Mouse (Mus musculus) lung, embryonic 14.5 days (tissue): ENCODE data around the gene Trmt13. TPM values are rescaled to one million over a fixed set of nuclear protein-coding genes. Genes with fewer than 3 reads are reported as not detected.

Source experiments
- ATAC-seq: fragments of 200-750 bp; cut with Nextera tagmentation; 2 replicates; pipeline ENCODE4 v1.8.0; 2017; ENCODE audit warnings: mild to moderate bottlenecking, moderate TSS enrichment, moderate library complexity; ENCODE audit not compliant: insufficient read depth
- DNase-seq: peaks from one replicate; pipeline ENCODE4 v3.0.0-alpha.2; 2015
- H3K27ac ChIP-seq: fragments of 300-500 bp; sonication (generic); 2 replicates; pipeline ENCODE4 v1.5.1; 2014; ENCODE audit warnings: low read depth, mild to moderate bottlenecking, moderate library complexity
- H3K27me3 ChIP-seq: fragments of 300-500 bp; sonication (generic); 2 replicates; pipeline ENCODE4 v1.6.1; 2014; ENCODE audit warnings: low read length, control low read depth; ENCODE audit not compliant: insufficient read depth
- H3K36me3 ChIP-seq: fragments of 300-500 bp; sonication (generic); 2 replicates; pipeline ENCODE4 v1.6.1; 2014; ENCODE audit warnings: control low read depth; ENCODE audit not compliant: insufficient read depth
- H3K4me1 ChIP-seq: fragments of 300-500 bp; sonication (generic); 2 replicates; pipeline ENCODE4 v1.6.1; 2014; ENCODE audit warnings: antibody characterized with exemption, control low read depth; ENCODE audit not compliant: insufficient read depth
- H3K4me2 ChIP-seq: fragments of 300-500 bp; sonication (generic); 2 replicates; pipeline ENCODE4 v1.6.1; 2014; ENCODE audit warnings: mild to moderate bottlenecking
- H3K4me3 ChIP-seq: fragments of 300-500 bp; sonication (generic); 2 replicates; pipeline ENCODE4 v1.5.1; 2014; ENCODE audit warnings: low read depth, low read length
- H3K9ac ChIP-seq: fragments of 300-500 bp; sonication (generic); 2 replicates; pipeline ENCODE4 v1.6.1; 2014
- H3K9me3 ChIP-seq: fragments of 300-500 bp; sonication (generic); 2 replicates; pipeline ENCODE4 v1.6.1; 2016; ENCODE audit warnings: low read depth, low read length, control low read depth
- CTCF ChIP-seq: IDR thresholded peaks from 2 replicates; pipeline ENCODE4 v1.5.1; 2016; ENCODE audit warnings: antibody characterized with exemption, low read depth
- WGBS: fragments of 180-500 bp; shearing (Covaris S2); extraction: QIAGEN DNeasy Blood & Tissue Kit; methylation state at CpG from one replicate; pipeline ENCODE4 v1.1.7; 2014; 5-methylcytosine and 5-hydroxymethylcytosine counted together
- polyA plus RNA-seq: library from polyadenylated mRNA; unstranded; fragments of >200 nt; fragmentation: Nextera tagmentation; extraction: Ambion mirVana; gene quantifications from 2 replicates; pipeline ENCODE4 v1.2.1, GENCODE M21; 2014

The Trmt13 gene
- polyA plus RNA-seq, 1 experiment from 2014 or later = 24.8 TPM

- Histone ChIP-seq H3K27ac (no peak overlapping the region), H3K9ac (no peak overlapping the region), H3K4me2 (no peak overlapping the region), H3K27me3 (no peaks in the 10 kb centered on the region), H3K4me3 (no peak overlapping the region), H3K9me3 (no peaks in the 10 kb centered on the region), H3K4me1 (no peaks in the 10 kb centered on the region), H3K36me3 (peaks cover 87% of the 10 kb centered on the region)
- DNase-seq (no peak), ATAC-seq (no peak)
- TF ChIP-seq CTCF = no peak
- WGBS = 88% methylated on average over 2 of the region's 2 CpGs
Measured at GRCm38 (mm10) chr3:116642373-116642772, 28.0 kb upstream of the Trmt13 start.

DNA sequence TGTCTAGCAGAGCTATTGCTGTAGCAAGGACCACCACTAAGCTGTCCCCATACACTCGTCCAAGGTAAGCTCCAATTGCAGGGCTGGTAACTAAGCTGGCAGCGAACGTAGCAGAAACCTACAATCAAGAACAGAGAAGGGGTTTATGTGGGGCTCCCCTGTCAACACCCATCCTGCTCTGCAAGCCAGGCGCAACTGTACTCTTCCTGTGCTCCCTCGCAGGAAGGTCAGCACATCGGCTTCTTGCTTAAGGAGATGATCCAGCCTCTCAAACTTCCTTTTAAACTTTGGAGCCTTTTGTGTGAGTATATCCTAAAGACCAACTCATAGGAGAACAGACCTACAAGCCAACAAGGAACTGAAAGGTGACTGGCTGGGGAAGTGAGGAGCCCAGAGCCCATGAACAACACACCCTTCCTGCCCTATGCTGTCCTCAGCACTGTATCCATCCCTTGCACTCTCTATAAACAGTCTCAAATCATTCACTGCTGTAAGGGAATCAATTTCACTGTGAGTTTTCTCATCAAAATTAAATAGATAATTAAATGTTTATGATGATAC, 27.5 kb upstream of the Trmt13 start:
- H3K27me3 ChIP-seq = no peaks in the 10 kb centered on the region
- DNase-seq (no peak), ATAC-seq (no peak)
- H3K4me2 ChIP-seq = no peak overlapping the region
- WGBS = 93% methylated on average over 6 of the region's 6 CpGs
- no peak overlapping the region for H3K4me3 ChIP-seq
- peaks cover 87% of the 10 kb centered on the region for H3K36me3 ChIP-seq
- H3K9ac ChIP-seq = no peak overlapping the region
- no peaks in the 10 kb centered on the region for H3K4me1 ChIP-seq
- H3K9me3 ChIP-seq = no peaks in the 10 kb centered on the region
- no peak for TF ChIP-seq CTCF
- H3K27ac ChIP-seq = no peak overlapping the region

- Histone ChIP-seq H3K9me3 (no peaks in the 10 kb centered on the region), H3K27ac (no peak overlapping the region), H3K4me3 (no peak overlapping the region), H3K36me3 (peaks cover 86% of the 10 kb centered on the region), H3K9ac (no peak overlapping the region), H3K4me2 (no peak overlapping the region), H3K4me1 (no peaks in the 10 kb centered on the region), H3K27me3 (no peaks in the 10 kb centered on the region)
- no peak for TF ChIP-seq CTCF
- no peak for ATAC-seq
- no peak for DNase-seq
- WGBS = 89% methylated on average over 1 of the region's 1 CpGs
Measured at GRCm38 (mm10) chr3:116640024-116640423, 25.6 kb upstream of the Trmt13 start.

GRCm38 (mm10) chr3:116638572-116638971, 24.2 kb upstream of the Trmt13 start:
- no peaks in the 10 kb centered on the region for H3K27me3 ChIP-seq
- no peak for DNase-seq
- no peak for TF ChIP-seq CTCF
- no peaks in the 10 kb centered on the region for H3K4me1 ChIP-seq
- H3K9me3 ChIP-seq = no peaks in the 10 kb centered on the region
- H3K4me3 ChIP-seq = no peak overlapping the region
- ATAC-seq = no peak
- H3K36me3 ChIP-seq = peaks cover 87% of the 10 kb centered on the region
- no peak overlapping the region for H3K9ac ChIP-seq
- no peak overlapping the region for H3K4me2 ChIP-seq
- WGBS = 80% methylated on average over 7 of the region's 7 CpGs
- no peak overlapping the region for H3K27ac ChIP-seq

GRCm38 (mm10) chr3:116637693-116638476, 23.5 kb upstream of the Trmt13 start:
- Histone ChIP-seq H3K27me3 (no peaks in the 10 kb centered on the region), H3K9me3 (no peaks in the 10 kb centered on the region), H3K4me1 (no peaks in the 10 kb centered on the region), H3K4me2 (no peak overlapping the region), H3K4me3 (no peak overlapping the region), H3K9ac (no peak overlapping the region), H3K36me3 (peaks cover 88% of the 10 kb centered on the region), H3K27ac (no peak overlapping the region)
- no peak for TF ChIP-seq CTCF
- no peak for ATAC-seq
- DNase-seq = no peak
- WGBS = 85% methylated on average over 9 of the region's 9 CpGs

GRCm38 (mm10) chr3:116635799-116636198, 21.4 kb upstream of the Trmt13 start:
- Histone ChIP-seq H3K9ac (no peak overlapping the region), H3K27me3 (no peaks in the 10 kb centered on the region), H3K36me3 (peaks cover 90% of the 10 kb centered on the region), H3K9me3 (no peaks in the 10 kb centered on the region), H3K27ac (no peak overlapping the region), H3K4me2 (no peak overlapping the region), H3K4me3 (no peak overlapping the region), H3K4me1 (no peaks in the 10 kb centered on the region)
- ATAC-seq (no peak), DNase-seq (no peak)
- TF ChIP-seq CTCF = no peak
- 63% methylated on average over 5 of the region's 5 CpGs for WGBS

DNA sequence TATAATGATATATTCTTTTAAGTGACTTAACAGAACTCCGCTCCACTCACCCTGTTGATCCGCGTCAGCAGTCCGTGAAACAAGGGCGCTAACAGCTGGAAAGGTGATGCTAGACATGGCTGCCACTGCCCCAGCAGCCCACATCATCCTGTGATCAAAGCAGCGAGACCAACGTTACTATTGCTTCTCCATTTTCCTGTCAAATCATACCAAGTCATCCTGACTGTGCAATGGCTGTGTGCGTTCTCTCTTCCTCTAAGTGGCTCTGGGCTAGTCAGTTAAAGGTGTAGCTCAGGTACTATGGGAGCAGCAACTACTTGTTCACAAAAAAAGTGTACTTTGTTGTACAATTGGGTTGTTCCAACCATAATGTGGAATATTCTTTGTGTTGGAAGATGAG, 20.5 kb upstream of the Trmt13 start:
- Histone ChIP-seq H3K9me3 (no peaks in the 10 kb centered on the region), H3K36me3 (peaks cover 91% of the 10 kb centered on the region), H3K27me3 (no peaks in the 10 kb centered on the region), H3K27ac (no peak overlapping the region), H3K4me2 (no peak overlapping the region), H3K9ac (no peak overlapping the region), H3K4me3 (no peak overlapping the region), H3K4me1 (no peaks in the 10 kb centered on the region)
- ATAC-seq (no peak), DNase-seq (no peak)
- TF ChIP-seq CTCF = no peak
- 89% methylated on average over 8 of the region's 8 CpGs for WGBS
